In the genomic region with DNA sequence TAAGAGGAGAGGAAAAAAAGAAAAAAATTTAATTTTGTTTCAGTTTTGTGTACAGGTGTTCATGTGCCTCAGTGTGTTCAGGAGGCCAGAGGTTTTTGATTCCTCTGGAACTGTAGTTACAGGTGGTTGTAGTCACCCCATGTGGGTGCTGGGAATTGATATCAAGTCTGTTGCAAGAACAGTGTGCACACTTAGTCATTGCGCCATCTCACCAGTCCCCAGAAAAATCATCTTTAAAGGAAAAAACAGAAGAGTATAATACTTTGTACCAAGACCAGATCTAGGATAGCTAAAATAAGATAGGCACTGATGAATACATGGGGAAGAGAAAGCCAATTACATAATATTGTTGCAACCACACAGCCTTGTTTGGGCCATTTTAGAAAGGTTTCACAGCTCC, we compare ENCODE assay signal across 24 mouse cellular contexts.
DNase-seq lines count a peak whose midpoint lies in the region; ATAC-seq and TF ChIP-seq lines count a peak whose summit lies in the region.
"Had no signal": no experiment of that assay in that cellular context is flagged by ENCODE, and none has a peak within 500 bp of the region (broad histone marks: within the 10 kb centered on the region; RNA-seq: fewer than 3 reads in every experiment).

No protein-coding gene starts in this region.

- peak; percentile 96 for ATAC-seq in granulocyte monocyte progenitor cell, adult 5-6 weeks (replicated peaks; ENCODE audit: poor library complexity, severe bottlenecking)
- ATAC-seq in megakaryocyte progenitor cell, adult 5-6 weeks (replicated peaks; ENCODE audit: poor library complexity): peak; percentile 80
- no peak for ATAC-seq in midbrain, embryonic 11.5 days (ENCODE audit: low FRiP score)
- ATAC-seq: activated CD4-positive, CD25-positive, alpha-beta regulatory T cell, adult 4 months; CD4-positive, CD25-positive, alpha-beta regulatory T cell, adult 4 months; forebrain, embryonic 13.5 days; forebrain, embryonic 15.5 days; Patski had no signal

- WGBS in liver, adult 2 months: 88% methylated on average over 1 of the region's 1 CpGs
- 97% methylated on average over 1 of the region's 1 CpGs for WGBS in midbrain, embryonic 11.5 days

- H3K79me2 ChIP-seq in liver, adult 2 months (ENCODE audit: control insufficient read depth, insufficient read depth, low read length): no peaks in the 10 kb centered on the region

- H3K4me3 ChIP-seq in liver, adult 2 months (ENCODE audit: insufficient read depth, low read depth, low read length): no peak overlapping the region
- H3K4me3 ChIP-seq in midbrain, embryonic 11.5 days (ENCODE audit: low read depth, low read length): no peak overlapping the region
- H3K4me3 ChIP-seq: embryonic facial prominence, embryonic 10.5 days; embryonic facial prominence, embryonic 12.5 days; forebrain, embryonic 13.5 days; forebrain, embryonic 15.5 days had no signal

- no peaks in the 10 kb centered on the region for H3K27me3 ChIP-seq in liver, adult 2 months (ENCODE audit: control insufficient read depth, insufficient read depth, low read length)
- no peaks in the 10 kb centered on the region for H3K27me3 ChIP-seq in midbrain, embryonic 11.5 days (ENCODE audit: control insufficient read depth, insufficient read depth, low read length)
- H3K27me3 ChIP-seq: CH12.LX; embryonic facial prominence, embryonic 12.5 days; forebrain, embryonic 13.5 days; forebrain, embryonic 15.5 days; Patski had no signal

- H3K9ac ChIP-seq in liver, adult 2 months (ENCODE audit: low read depth, low read length): no peak overlapping the region
- H3K9ac ChIP-seq in midbrain, embryonic 11.5 days (ENCODE audit: low read length): no peak overlapping the region
- H3K9ac ChIP-seq: embryonic facial prominence, embryonic 12.5 days; forebrain, embryonic 13.5 days; forebrain, embryonic 15.5 days had no signal

- H3K9me3 ChIP-seq in midbrain, embryonic 11.5 days (ENCODE audit: control insufficient read depth, low read length): no peaks in the 10 kb centered on the region
- H3K9me3 ChIP-seq: embryonic facial prominence, embryonic 10.5 days; embryonic facial prominence, embryonic 12.5 days; forebrain, embryonic 13.5 days; forebrain, embryonic 15.5 days; G1E had no signal

- no peak for TF ChIP-seq CTCF in liver, adult 2 months (IDR thresholded peaks at IDR 0.05; ENCODE audit: low read depth, low read length)

- no peaks in the 10 kb centered on the region for H3K4me1 ChIP-seq in liver, adult 2 months (ENCODE audit: control insufficient read depth, insufficient read depth, low read length)
- H3K4me1 ChIP-seq in midbrain, embryonic 11.5 days (ENCODE audit: control insufficient read depth, insufficient read depth, low read length): no peaks in the 10 kb centered on the region
- H3K4me1 ChIP-seq: embryonic facial prominence, embryonic 10.5 days; embryonic facial prominence, embryonic 12.5 days; forebrain, embryonic 15.5 days had no signal

- DNase-seq in liver, adult 2 months (ENCODE audit: extremely low read depth, low read depth, low spot score): peak; percentile 21
- no peak for DNase-seq in liver
- DNase-seq in thymus, adult 18-20 months: no peak
- no peak for DNase-seq in midbrain, embryonic 11.5 days (ENCODE audit: low spot score, missing footprints)
- DNase-seq: adrenal gland, adult 8-10 months; adrenal gland, postnatal 14 days; adrenal gland, postnatal 36 days; B cell, adult 2 months; cerebellum, adult 11-12 months; cerebellum, adult 2 months; cerebellum, adult 9-10 months; cerebellum, postnatal 10 days; cerebellum, postnatal 25 days had no signal

- H3K4me2 ChIP-seq in midbrain, embryonic 11.5 days: no peak overlapping the region
- H3K4me2 ChIP-seq: embryonic facial prominence, embryonic 12.5 days; forebrain, embryonic 13.5 days; forebrain, embryonic 15.5 days had no signal

- no peak overlapping the region for H3K27ac ChIP-seq in liver, adult 2 months (replicated peaks; ENCODE audit: insufficient read depth, low read depth, low read length)
- H3K27ac ChIP-seq in midbrain, embryonic 11.5 days (ENCODE audit: low read depth, low read length): no peak overlapping the region
- H3K27ac ChIP-seq: embryonic facial prominence, embryonic 10.5 days; embryonic facial prominence, embryonic 12.5 days; forebrain, embryonic 13.5 days; forebrain, embryonic 15.5 days had no signal

- TF ChIP-seq POLR2A in liver, adult 2 months (IDR thresholded peaks at IDR 0.05; ENCODE audit: extremely low read depth, insufficient read depth, low read length): no peak

- H3K36me3 ChIP-seq in liver, adult 2 months (ENCODE audit: control insufficient read depth, insufficient read depth, low read length): peaks cover 4% of the 10 kb centered on the region; the same call in 1 of the 2 replicates
- no peaks in the 10 kb centered on the region for H3K36me3 ChIP-seq in midbrain, embryonic 11.5 days (ENCODE audit: control insufficient read depth, insufficient read depth, low read length)
- H3K36me3 ChIP-seq: forebrain, embryonic 15.5 days; G1E had no signal
